Mouse (Mus musculus) urinary bladder, postnatal 10 days (tissue): ENCODE measurements around the gene Slc24a5.
"Not testable (repeated sequence)": the region's sequence is repeated elsewhere in the genome, so short reads cannot be mapped to it uniquely, and the experiment has no call there.

Source experiments
- DNase-seq: peaks from one replicate; pipeline ENCODE4 v3.0.0; 2022; ENCODE audit warnings: low spot score

The Slc24a5 gene

GRCm38 (mm10) chr2:125067894-125068293 lies at the start of gene Slc24a5:
Gene Slc24a5, plus strand, starts transcription at chr2:125068124.
- DNase-seq, result no peak

- DNase-seq, result no peak
Observed at GRCm38 (mm10) chr2:125024386-125024785, 43.5 kb upstream of the Slc24a5 start.

- DNase-seq, result no peak
Observed at GRCm38 (mm10) chr2:125026358-125027000, 41.4 kb upstream of the Slc24a5 start.

GRCm38 (mm10) chr2:125030591-125030990 lies 37.3 kb upstream of the Slc24a5 start:
- DNase-seq, result no peak

- no peak for DNase-seq
Observed at GRCm38 (mm10) chr2:125031111-125031510, 36.8 kb upstream of the Slc24a5 start.

GRCm38 (mm10) chr2:125031562-125032257 lies 36.2 kb upstream of the Slc24a5 start:
- no peak for DNase-seq

- no peak for DNase-seq
Observed at GRCm38 (mm10) chr2:125032258-125032973, 35.5 kb upstream of the Slc24a5 start.

GRCm38 (mm10) chr2:125033042-125033743 lies 34.7 kb upstream of the Slc24a5 start:
- DNase-seq, result no peak

- no peak for DNase-seq
Observed at GRCm38 (mm10) chr2:125055316-125055903, 12.5 kb upstream of the Slc24a5 start.

GRCm38 (mm10) chr2:125057250-125057815 lies 10.6 kb upstream of the Slc24a5 start:
- DNase-seq, result no peak

- DNase-seq, result no peak
Observed at GRCm38 (mm10) chr2:125061451-125061850, 6.5 kb upstream of the Slc24a5 start.

- no peak for DNase-seq
Observed at GRCm38 (mm10) chr2:125062944-125063343, 5.0 kb upstream of the Slc24a5 start.

GRCm38 (mm10) chr2:125067373-125067772 lies 551 bp upstream of the Slc24a5 start:
- no peak for DNase-seq

- no peak for DNase-seq
Observed at GRCm38 (mm10) chr2:125068696-125069095, 772 bp downstream of the Slc24a5 start.

- DNase-seq, result no peak
Observed at GRCm38 (mm10) chr2:125073056-125073780, 5.3 kb downstream of the Slc24a5 start.

GRCm38 (mm10) chr2:125083879-125084278 lies 16.0 kb downstream of the Slc24a5 start:
- DNase-seq, result no peak

- no peak for DNase-seq
Observed at GRCm38 (mm10) chr2:125088757-125089156, 20.8 kb downstream of the Slc24a5 start.

GRCm38 (mm10) chr2:125092123-125092522 lies 24.2 kb downstream of the Slc24a5 start:
- DNase-seq, result not testable (repeated sequence)

GRCm38 (mm10) chr2:125104491-125104890 lies 36.6 kb downstream of the Slc24a5 start:
- not testable (repeated sequence) for DNase-seq

- not testable (repeated sequence) for DNase-seq
Observed at GRCm38 (mm10) chr2:125106536-125106935, 38.6 kb downstream of the Slc24a5 start.
